9 mouse cellular contexts compared by ENCODE assay signal in the genomic region with DNA sequence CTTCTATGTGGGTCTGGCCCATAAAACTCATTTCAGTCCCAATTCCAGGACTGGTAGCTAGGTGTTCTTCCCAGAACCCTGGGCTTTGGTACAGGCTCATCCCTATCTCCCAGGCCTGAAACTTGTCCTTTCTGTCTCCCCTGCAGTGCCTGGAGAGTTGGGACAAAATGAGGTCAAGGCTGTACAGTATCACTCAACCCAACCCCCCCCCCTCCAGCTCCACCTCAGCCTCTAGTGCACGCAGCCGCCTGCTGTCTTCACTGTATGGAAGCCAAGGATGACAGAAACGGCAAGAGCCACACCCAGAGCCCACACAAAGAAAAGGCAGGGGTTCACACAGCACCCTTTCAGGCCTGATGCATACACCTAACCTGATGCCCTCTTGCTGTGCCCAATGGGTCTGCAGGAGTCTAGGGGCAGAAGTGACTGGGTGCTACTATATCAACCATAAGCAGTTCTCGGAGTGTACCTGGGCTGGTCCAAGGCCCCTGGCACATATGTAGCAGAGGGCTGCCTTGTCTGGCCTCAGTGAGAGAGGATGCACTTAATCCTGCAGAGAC. TPM values are rescaled to one million over a fixed set of nuclear protein-coding genes. Genes with fewer than 3 reads are reported as not detected.
DNase-seq lines count a peak whose midpoint lies in the region; ATAC-seq lines count a peak whose summit lies in the region.
"Had no signal": no experiment of that assay in that cellular context is flagged by ENCODE, and none has a peak within 500 bp of the region (broad histone marks: within the 10 kb centered on the region; RNA-seq: fewer than 3 reads in every experiment).

No protein-coding gene starts in this region.

- H3K79me2 ChIP-seq in macrophage (ENCODE audit: inconsistent target), result peaks cover 89% of the 10 kb centered on the region

- H3K4me2 ChIP-seq in forebrain, embryonic 15.5 days (replicated peaks), result no peak overlapping the region
- no peak overlapping the region for H3K4me2 ChIP-seq in forebrain, embryonic 16.5 days (ENCODE audit: low read length)
- H3K4me2 ChIP-seq in limb, embryonic 12.5 days, result no peak overlapping the region

- no peaks in the 10 kb centered on the region for H3K9me3 ChIP-seq in forebrain, embryonic 15.5 days
- no peaks in the 10 kb centered on the region for H3K9me3 ChIP-seq in forebrain, embryonic 16.5 days (ENCODE audit: control insufficient read depth, low read length)
- no peaks in the 10 kb centered on the region for H3K9me3 ChIP-seq in limb, embryonic 12.5 days
- H3K9me3 ChIP-seq in limb, embryonic 10.5 days (replicated peaks), result no peaks in the 10 kb centered on the region
- H3K9me3 ChIP-seq in embryonic facial prominence, embryonic 10.5 days, result no peaks in the 10 kb centered on the region

- no peak overlapping the region for H3K9ac ChIP-seq in forebrain, embryonic 15.5 days (replicated peaks)
- H3K9ac ChIP-seq in forebrain, embryonic 16.5 days (replicated peaks; ENCODE audit: low read depth, low read length), result no peak overlapping the region
- H3K9ac ChIP-seq in limb, embryonic 12.5 days (replicated peaks), result no peak overlapping the region

- H3K27me3 ChIP-seq in forebrain, embryonic 15.5 days, result no peaks in the 10 kb centered on the region
- H3K27me3 ChIP-seq in forebrain, embryonic 16.5 days (replicated peaks; ENCODE audit: control insufficient read depth, insufficient read depth, low read length), result no peaks in the 10 kb centered on the region
- no peaks in the 10 kb centered on the region for H3K27me3 ChIP-seq in limb, embryonic 12.5 days
- no peaks in the 10 kb centered on the region for H3K27me3 ChIP-seq in limb, embryonic 10.5 days (ENCODE audit: low read depth, poor library complexity, severe bottlenecking)
- H3K27me3 ChIP-seq in embryonic facial prominence, embryonic 10.5 days (replicated peaks; ENCODE audit: low read depth, poor library complexity, severe bottlenecking), result peaks cover 3% of the 10 kb centered on the region

- DNase-seq in limb, embryonic 10.5 days (ENCODE audit: low spot score), result no peak
- no peak for DNase-seq in embryonic facial prominence, embryonic 10.5 days (ENCODE audit: low spot score)
- no peak for DNase-seq in layer of hippocampus, adult 11-12 months (ENCODE audit: low spot score)
- no peak for DNase-seq in right cerebral cortex, postnatal 36 days (ENCODE audit: low spot score in 2 of 2)
- DNase-seq: embryo, embryonic 11 days had no signal

- peaks cover 20% of the 10 kb centered on the region for H3K4me1 ChIP-seq in forebrain, embryonic 15.5 days
- H3K4me1 ChIP-seq in forebrain, embryonic 16.5 days (replicated peaks; ENCODE audit: control insufficient read depth, insufficient read depth, low read length), result peaks cover 16% of the 10 kb centered on the region
- peaks cover 35% of the 10 kb centered on the region for H3K4me1 ChIP-seq in limb, embryonic 12.5 days (replicated peaks)
- peaks cover 37% of the 10 kb centered on the region for H3K4me1 ChIP-seq in limb, embryonic 10.5 days
- H3K4me1 ChIP-seq in embryonic facial prominence, embryonic 10.5 days, result peaks cover 43% of the 10 kb centered on the region

- peak overlapping the region; percentile 31; the same call in 1 of the 2 replicates for H3K27ac ChIP-seq in forebrain, embryonic 15.5 days (replicated peaks)
- no peak overlapping the region for H3K27ac ChIP-seq in forebrain, embryonic 16.5 days (ENCODE audit: low read length)
- H3K27ac ChIP-seq in limb, embryonic 12.5 days, result 0 out of 2 replicates have a peak overlapping the region, but pooled peaks have one; percentile 17
- H3K27ac ChIP-seq in limb, embryonic 10.5 days, result no peak overlapping the region
- peak overlapping the region; percentile 30; the same call in 1 of the 2 replicates for H3K27ac ChIP-seq in embryonic facial prominence, embryonic 10.5 days (replicated peaks)
- H3K27ac ChIP-seq in macrophage, result peak overlapping the region; percentile 82

- ATAC-seq in forebrain, embryonic 15.5 days (replicated peaks), result no peak
- no peak for ATAC-seq in forebrain, embryonic 16.5 days
- no peak for ATAC-seq in limb, embryonic 12.5 days (ENCODE audit: insufficient number of reproducible peaks, insufficient read depth, low FRiP score, low TSS enrichment, low read depth)

- H3K36me3 ChIP-seq in forebrain, embryonic 15.5 days, result no peaks in the 10 kb centered on the region
- H3K36me3 ChIP-seq in forebrain, embryonic 16.5 days (ENCODE audit: control insufficient read depth, insufficient read depth), result no peaks in the 10 kb centered on the region
- 0 out of 2 replicates have a peak, but pooled peaks cover 6% of the 10 kb centered on the region for H3K36me3 ChIP-seq in limb, embryonic 12.5 days
- no peaks in the 10 kb centered on the region for H3K36me3 ChIP-seq in limb, embryonic 10.5 days
- H3K36me3 ChIP-seq in embryonic facial prominence, embryonic 10.5 days (replicated peaks), result peaks cover 4% of the 10 kb centered on the region; the same call in 1 of the 2 replicates
- H3K36me3 ChIP-seq in macrophage (ENCODE audit: inconsistent target), result peaks cover 11% of the 10 kb centered on the region; the same call in 1 of the 2 replicates

- H3K4me3 ChIP-seq in forebrain, embryonic 15.5 days, result no peak overlapping the region
- H3K4me3 ChIP-seq in forebrain, embryonic 16.5 days (replicated peaks; ENCODE audit: low read length), result no peak overlapping the region
- no peak overlapping the region for H3K4me3 ChIP-seq in limb, embryonic 12.5 days (replicated peaks)
- H3K4me3 ChIP-seq in limb, embryonic 10.5 days, result no peak overlapping the region
- no peak overlapping the region for H3K4me3 ChIP-seq in embryonic facial prominence, embryonic 10.5 days
- H3K4me3 ChIP-seq in macrophage (ENCODE audit: inconsistent target), result no peak overlapping the region

- WGBS in forebrain, embryonic 15.5 days, result 60% methylated on average over 4 of the region's 4 CpGs
- WGBS in forebrain, embryonic 16.5 days, result 52% methylated on average over 4 of the region's 4 CpGs
- WGBS in limb, embryonic 12.5 days, result 85% methylated on average over 4 of the region's 4 CpGs
- WGBS in limb, embryonic 10.5 days, result 82% methylated on average over 4 of the region's 4 CpGs
- WGBS in embryonic facial prominence, embryonic 10.5 days, result 85% methylated on average over 4 of the region's 4 CpGs
- 44% methylated on average over 4 of the region's 4 CpGs for WGBS in macrophage (ENCODE audit: missing documents)

RNA-seq across cellular contexts. Expression of a gene that starts 20.5 kb away (rescaled TPM):
- polyA plus RNA-seq in forebrain, embryonic 15.5 days (2015; fragmentation: Nextera tagmentation; extraction: Ambion mirVana), result 3.7 and 3.9 TPM in 2 replicates
- polyA plus RNA-seq in forebrain, embryonic 16.5 days (2015; fragmentation: Nextera tagmentation; extraction: Ambion mirVana), result 2.8 and 4.8 TPM in 2 replicates
- 4.2 and 4.7 TPM in 2 replicates for polyA plus RNA-seq in limb, embryonic 12.5 days (2016; fragmentation: Nextera tagmentation; extraction: Ambion mirVana)
- polyA plus RNA-seq in limb, embryonic 10.5 days (2016; fragmentation: Nextera tagmentation; extraction: Ambion mirVana), result 2.8 TPM in 2 replicates
- 3.1 and 3.2 TPM in 2 replicates for polyA plus RNA-seq in embryonic facial prominence, embryonic 10.5 days (2016; fragmentation: Nextera tagmentation; extraction: Ambion mirVana)
- total RNA-seq in macrophage (2018; cell fraction: chromatin; rRNA removed), result 100 to 1,000 TPM in 5 of 26 experiments, 10 to 100 TPM in 21; 16.7 to 137 (median 78.1) TPM
- 10 to 100 TPM in 23 of 26 experiments, 1 to 10 TPM in 3; 7.8 to 23.6 (median 14.8) TPM for total RNA-seq in macrophage (2018; cell fraction: cytosol; rRNA removed)
- total RNA-seq in macrophage (2018; cell fraction: nucleus; rRNA removed), result 10 to 100 TPM in 25 of 26 experiments, 1 to 10 TPM in 1; 9.3 to 75.6 (median 42.6) TPM
- polyA plus RNA-seq in macrophage (2018), result 9.0 to 14.1 TPM (median 9.9 TPM) in 3 replicates

RNA-seq across cellular contexts. Expression of a gene that starts 28.6 kb away (rescaled TPM):
- polyA plus RNA-seq in forebrain, embryonic 15.5 days (2015; fragmentation: Nextera tagmentation; extraction: Ambion mirVana), result 0.15 and 0.38 TPM in 2 replicates
- 0.22 TPM in 1 of 2 replicates, not detected in the other for polyA plus RNA-seq in forebrain, embryonic 16.5 days (2015; fragmentation: Nextera tagmentation; extraction: Ambion mirVana)
- not detected in 2 replicates for polyA plus RNA-seq in limb, embryonic 12.5 days (2016; fragmentation: Nextera tagmentation; extraction: Ambion mirVana)
- not detected in 2 replicates for polyA plus RNA-seq in limb, embryonic 10.5 days (2016; fragmentation: Nextera tagmentation; extraction: Ambion mirVana)
- polyA plus RNA-seq in embryonic facial prominence, embryonic 10.5 days (2016; fragmentation: Nextera tagmentation; extraction: Ambion mirVana), result not detected in 2 replicates
- not detected for total RNA-seq in macrophage (2018; cell fraction: chromatin; rRNA removed)
- total RNA-seq in macrophage (2018; cell fraction: cytosol; rRNA removed), result not detected
- total RNA-seq in macrophage (2018; cell fraction: nucleus; rRNA removed), result not detected
- polyA plus RNA-seq in macrophage (2018), result not detected in 3 replicates

RNA-seq across cellular contexts. Expression of a gene that starts 38.5 kb away (rescaled TPM):
- 0.75 and 0.98 TPM in 2 replicates for polyA plus RNA-seq in forebrain, embryonic 15.5 days (2015; fragmentation: Nextera tagmentation; extraction: Ambion mirVana)
- polyA plus RNA-seq in forebrain, embryonic 16.5 days (2015; fragmentation: Nextera tagmentation; extraction: Ambion mirVana), result 0.73 and 1.5 TPM in 2 replicates
- polyA plus RNA-seq in limb, embryonic 12.5 days (2016; fragmentation: Nextera tagmentation; extraction: Ambion mirVana), result 0.50 and 0.74 TPM in 2 replicates
- polyA plus RNA-seq in limb, embryonic 10.5 days (2016; fragmentation: Nextera tagmentation; extraction: Ambion mirVana), result 0.29 and 0.30 TPM in 2 replicates
- 0.47 and 0.49 TPM in 2 replicates for polyA plus RNA-seq in embryonic facial prominence, embryonic 10.5 days (2016; fragmentation: Nextera tagmentation; extraction: Ambion mirVana)
- total RNA-seq in macrophage (2018; cell fraction: chromatin; rRNA removed), result not detected
- not detected for total RNA-seq in macrophage (2018; cell fraction: cytosol; rRNA removed)
- not detected for total RNA-seq in macrophage (2018; cell fraction: nucleus; rRNA removed)
- polyA plus RNA-seq in macrophage (2018), result not detected in 3 replicates

Comparison
In these comparisons a context has a peak if more than half of its experiments do, and no peak if none do; other contexts are left out.
1. H3K27ac ChIP-seq: peak in forebrain, embryonic 15.5 days (single experiment), limb, embryonic 12.5 days (single experiment), embryonic facial prominence, embryonic 10.5 days (single experiment) and macrophage (single experiment); none in forebrain, embryonic 16.5 days (single experiment) and limb, embryonic 10.5 days (single experiment).